Mouse (Mus musculus) cortical plate, adult 2 months (tissue): Measurements from ENCODE around the gene Use1.
A peak's percentile ranks its signal among the peaks of the same experiment; 100 is the strongest.

Experiments used
- CTCF ChIP-seq: fragments of 200-500 bp; IDR thresholded peaks from 2 replicates; pipeline ENCODE4 v1.5.1; 2011; ENCODE audit warnings: mild to moderate bottlenecking, control low read depth, low read length; ENCODE audit not compliant: insufficient read depth; ENCODE audit errors: extremely low read depth
- POLR2A ChIP-seq: fragments of 200-500 bp; IDR thresholded peaks from 2 replicates; pipeline ENCODE4 v1.6.1; 2011; ENCODE audit warnings: mild to moderate bottlenecking, low read length, control low read depth; ENCODE audit not compliant: insufficient read depth; ENCODE audit errors: extremely low read depth

DNA sequence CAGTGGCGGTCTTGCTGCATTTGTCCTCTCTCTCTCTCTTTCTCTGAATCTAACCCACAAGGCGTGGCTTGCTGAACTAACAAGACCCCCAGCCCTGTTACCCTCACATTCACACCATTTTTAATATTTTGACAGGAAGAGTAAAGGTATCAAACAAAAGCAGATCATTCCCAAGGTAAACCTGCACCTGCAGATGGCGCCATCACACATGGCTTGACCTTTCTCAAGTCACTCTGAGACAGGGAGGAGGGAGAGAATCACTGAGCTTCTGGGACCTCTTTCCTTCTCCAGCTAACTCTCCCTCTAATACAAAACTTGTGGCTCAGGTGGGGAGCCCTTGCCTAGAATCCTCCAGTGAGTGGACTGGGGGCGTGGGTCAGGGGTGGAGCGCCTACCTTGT is 26.0 kb upstream of the Use1 start:
- peak; percentile 34; the same call in 1 of the 2 replicates for TF ChIP-seq CTCF
- TF ChIP-seq POLR2A: no peak
